Mouse (Mus musculus) liver, adult 2 months (tissue): Measurements from ENCODE around the gene Patj.

Experiments used
- CTCF ChIP-seq: fragments of 200-500 bp; IDR thresholded peaks from 2 replicates; pipeline ENCODE4 v1.5.1; 2011; ENCODE audit warnings: low read depth, low read length, control low read depth
- POLR2A ChIP-seq: fragments of 200-500 bp; IDR thresholded peaks from 2 replicates; pipeline ENCODE4 v1.6.1; 2011; ENCODE audit warnings: low read length, control low read depth; ENCODE audit not compliant: insufficient read depth; ENCODE audit errors: extremely low read depth

DNA sequence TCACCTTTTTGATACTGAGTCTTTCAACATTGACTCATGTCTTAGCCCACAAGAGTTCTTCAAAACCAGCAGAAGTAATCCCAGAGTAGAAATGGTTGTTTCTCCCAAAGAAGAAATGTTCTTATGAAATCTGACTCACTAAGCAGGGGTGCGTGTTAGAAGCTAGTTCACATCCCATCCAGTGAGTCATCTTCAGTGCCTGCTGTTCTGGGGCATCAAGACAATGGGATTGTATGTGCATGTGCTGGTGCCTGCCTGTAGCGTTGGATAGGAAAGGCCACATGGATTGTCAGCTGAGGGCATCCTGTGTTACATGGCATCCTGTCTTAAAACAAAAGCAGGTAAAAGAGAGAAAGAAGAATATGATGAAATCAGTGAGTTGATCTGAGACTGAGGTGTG lies 59.8 kb downstream of the Patj start:
- TF ChIP-seq CTCF (no peak), POLR2A (no peak)
